ENCODE assay signal across 37 mouse cellular contexts in the genomic region with DNA sequence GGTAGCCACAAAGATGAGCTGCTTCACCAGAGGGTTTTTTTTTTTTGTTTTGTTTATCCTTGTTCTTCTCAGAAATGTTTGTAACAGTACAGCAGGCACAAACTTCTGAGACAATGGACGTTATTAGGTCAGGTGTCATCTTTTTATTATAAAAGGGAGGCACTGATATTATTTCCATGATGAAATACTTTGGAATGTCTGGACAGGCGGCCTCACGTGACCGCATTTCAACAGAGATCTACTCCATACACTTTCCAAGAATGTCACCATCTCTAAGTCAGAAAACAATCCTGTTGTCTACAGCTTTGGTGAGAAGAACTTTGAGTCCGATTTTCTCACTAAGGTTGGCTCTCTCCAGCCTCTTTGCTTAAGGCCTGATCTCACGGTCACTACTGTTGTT. TPM values are rescaled to one million over a fixed set of nuclear protein-coding genes. Genes with fewer than 3 reads are reported as not detected.
DNase-seq lines count a peak whose midpoint lies in the region; ATAC-seq and TF ChIP-seq lines count a peak whose summit lies in the region.
"Had no signal": no experiment of that assay in that cellular context is flagged by ENCODE, and none has a peak within 500 bp of the region (broad histone marks: within the 10 kb centered on the region; RNA-seq: fewer than 3 reads in every experiment).

No protein-coding gene starts in this region.

- H3K27me3 ChIP-seq in heart, embryonic 12.5 days (replicated peaks): no peaks in the 10 kb centered on the region
- no peaks in the 10 kb centered on the region for H3K27me3 ChIP-seq in heart, postnatal 0 days (ENCODE audit: control insufficient read depth, insufficient read depth, low read length)
- H3K27me3 ChIP-seq: embryonic facial prominence, embryonic 13.5 days; forebrain, embryonic 12.5 days; forebrain, embryonic 15.5 days; heart, embryonic 15.5 days; hindbrain, embryonic 13.5 days; intestine, embryonic 15.5 days had no signal

- DNase-seq in heart, adult 9 months (ENCODE audit: low spot score in 2 of 2): no peak
- no peak for DNase-seq in heart, postnatal 0 days (ENCODE audit: low spot score)
- no peak for DNase-seq in heart, postnatal 36 days
- DNase-seq in 3T3-L1 (ENCODE audit: low read depth, low spot score) (peak; percentile 33), adipocyte (ENCODE audit: low spot score) (peak; percentile 48)
- DNase-seq in left cerebral cortex, adult 18-20 months (ENCODE audit: low spot score in 2 of 2): no peak
- DNase-seq in spleen, adult 18-20 months: no peak
- DNase-seq: adrenal gland, postnatal 14 days; B cell, adult 2 months; cerebellum, adult 11-12 months; cerebellum, adult 8-10 months; cerebellum, postnatal 10 days; cerebellum, postnatal 36 days; embryo, embryonic 11 days; gastrocnemius, postnatal 10 days; gastrocnemius, postnatal 36 days; kidney, adult 11 months had no signal

- H3K9me3 ChIP-seq in heart, embryonic 12.5 days (replicated peaks): no peaks in the 10 kb centered on the region
- H3K9me3 ChIP-seq in heart, postnatal 0 days (replicated peaks; ENCODE audit: control insufficient read depth, low read length): no peaks in the 10 kb centered on the region
- H3K9me3 ChIP-seq: embryonic facial prominence, embryonic 10.5 days; embryonic facial prominence, embryonic 13.5 days; forebrain, embryonic 12.5 days; forebrain, embryonic 15.5 days; heart, embryonic 15.5 days; hindbrain, embryonic 10.5 days; hindbrain, embryonic 13.5 days; intestine, embryonic 15.5 days had no signal

- no peak for TF ChIP-seq EP300 in heart, postnatal 0 days (IDR thresholded peaks at IDR 0.05; ENCODE audit: low read depth)

- no peak overlapping the region for H3K9ac ChIP-seq in heart, embryonic 12.5 days
- no peak overlapping the region for H3K9ac ChIP-seq in heart, postnatal 0 days (replicated peaks; ENCODE audit: low read depth, low read length)
- H3K9ac ChIP-seq: embryonic facial prominence, embryonic 13.5 days; forebrain, embryonic 12.5 days; forebrain, embryonic 15.5 days; heart, embryonic 15.5 days; hindbrain, embryonic 13.5 days; intestine, embryonic 15.5 days had no signal

- H3K4me1 ChIP-seq in heart, embryonic 12.5 days (replicated peaks): peaks cover 12% of the 10 kb centered on the region
- H3K4me1 ChIP-seq in heart, postnatal 0 days (ENCODE audit: control insufficient read depth, insufficient read depth): no peaks in the 10 kb centered on the region
- H3K4me1 ChIP-seq: embryonic facial prominence, embryonic 13.5 days; forebrain, embryonic 12.5 days; intestine, embryonic 15.5 days had no signal

- no peak for TF ChIP-seq CTCF in heart, postnatal 0 days (IDR thresholded peaks at IDR 0.05; ENCODE audit: low read depth)

- H3K27ac ChIP-seq in heart, embryonic 12.5 days (ENCODE audit: poor library complexity, severe bottlenecking): 0 out of 2 replicates have a peak overlapping the region, but pooled peaks have one; percentile 15
- peak overlapping the region; percentile 48; the same call in 1 of the 2 replicates for H3K27ac ChIP-seq in heart, postnatal 0 days (ENCODE audit: low read depth)
- H3K27ac ChIP-seq: embryonic facial prominence, embryonic 10.5 days; embryonic facial prominence, embryonic 13.5 days; forebrain, embryonic 12.5 days; forebrain, embryonic 15.5 days; hindbrain, embryonic 10.5 days; hindbrain, embryonic 13.5 days; intestine, embryonic 15.5 days had no signal

- intact Hi-C loops in heart, postnatal 36 days (cut with DNase I): loop anchor here (2.0 to 5.0 kb wide), 2 partner anchors 154 to 264 kb away; no protein-coding TSS in a partner anchor

- H3K36me3 ChIP-seq in heart, embryonic 12.5 days: peaks cover 32% of the 10 kb centered on the region
- peaks cover 17% of the 10 kb centered on the region for H3K36me3 ChIP-seq in heart, postnatal 0 days (replicated peaks; ENCODE audit: control insufficient read depth, insufficient read depth, low read length)

- WGBS in heart, embryonic 12.5 days: 84% methylated on average over 6 of the region's 6 CpGs
- 72% methylated on average over 6 of the region's 6 CpGs for WGBS in heart, postnatal 0 days

- H3K4me2 ChIP-seq in heart, embryonic 12.5 days: no peak overlapping the region
- no peak overlapping the region for H3K4me2 ChIP-seq in heart, postnatal 0 days (ENCODE audit: low read depth, low read length)
- H3K4me2 ChIP-seq: embryonic facial prominence, embryonic 13.5 days; forebrain, embryonic 12.5 days; forebrain, embryonic 15.5 days; heart, embryonic 15.5 days; hindbrain, embryonic 13.5 days; intestine, embryonic 15.5 days had no signal

- ATAC-seq in heart, embryonic 12.5 days (ENCODE audit: insufficient number of reproducible peaks, low FRiP score): no peak
- ATAC-seq in heart, postnatal 0 days (ENCODE audit: insufficient read depth, low read depth): no peak
- ATAC-seq: activated CD4-positive, CD25-positive, alpha-beta regulatory T cell, adult 4 months; CD4-positive, CD25-positive, alpha-beta regulatory T cell, adult 4 months; forebrain, embryonic 15.5 days; hindbrain, embryonic 16.5 days; intestine, embryonic 15.5 days had no signal

- no peak overlapping the region for H3K4me3 ChIP-seq in heart, embryonic 12.5 days
- no peak overlapping the region for H3K4me3 ChIP-seq in heart, postnatal 0 days (ENCODE audit: low read depth, low read length)
- H3K4me3 ChIP-seq: embryonic facial prominence, embryonic 10.5 days; embryonic facial prominence, embryonic 13.5 days; erythroblast, embryonic 14.5 days; forebrain, embryonic 12.5 days; forebrain, embryonic 15.5 days; heart, embryonic 15.5 days; hindbrain, embryonic 10.5 days; hindbrain, embryonic 13.5 days; intestine, embryonic 15.5 days had no signal

RNA-seq across cellular contexts. Expression of a gene that starts 13.3 kb away (rescaled TPM):
- polyA plus RNA-seq in heart, embryonic 12.5 days (2016; fragmentation: Nextera tagmentation; extraction: Ambion mirVana): 64.1 and 66.2 TPM in 2 replicates
- total RNA-seq in heart, postnatal 0 days (2014; rRNA removed; ENCODE audit: low replicate concordance): 34.4 and 50.7 TPM in 2 replicates
- polyA plus RNA-seq in heart, postnatal 0 days (2015; fragmentation: Nextera tagmentation; extraction: Ambion mirVana): 31.1 and 33.6 TPM in 2 replicates
- total RNA-seq in heart, postnatal 36 days (2021): 10 to 100 TPM; 28.3 to 28.8 TPM
- 10 to 100 TPM; 47.1 to 50.0 TPM for total RNA-seq in left cerebral cortex, adult 18-20 months (2021)

RNA-seq across cellular contexts. Expression of a gene that starts 27.5 kb away (rescaled TPM):
- polyA plus RNA-seq in heart, embryonic 12.5 days (2016; fragmentation: Nextera tagmentation; extraction: Ambion mirVana): not detected in 2 replicates
- not detected in 2 replicates for total RNA-seq in heart, postnatal 0 days (2014; rRNA removed; ENCODE audit: low replicate concordance)
- not detected in 2 replicates for polyA plus RNA-seq in heart, postnatal 0 days (2015; fragmentation: Nextera tagmentation; extraction: Ambion mirVana)
- not detected for total RNA-seq in heart, postnatal 36 days (2021)
- not detected for total RNA-seq in left cerebral cortex, adult 18-20 months (2021)
- total RNA-seq: adrenal gland, adult 18-20 months; adrenal gland, postnatal 14 days; adrenal gland, postnatal 4 days; gastrocnemius, postnatal 10 days; gastrocnemius, postnatal 36 days; granulocyte monocyte progenitor cell, adult 5-6 weeks; heart, adult 8-10 months; heart, postnatal 25 days; MEL had no signal
- polyA plus RNA-seq: CD4-positive, CD25-positive, alpha-beta regulatory T cell, adult 4 months; cortical plate, adult 2 months; embryonic facial prominence, embryonic 10.5 days; embryonic facial prominence, embryonic 13.5 days; erythroblast, embryonic 14.5 days; forebrain, embryonic 12.5 days; forebrain, embryonic 15.5 days; heart, embryonic 15.5 days; hindbrain, embryonic 10.5 days; hindbrain, embryonic 16.5 days; intestine, embryonic 15.5 days had no signal

Comparison
In these comparisons a context has a peak if more than half of its experiments do, and no peak if none do; other contexts are left out.
1. DNase-seq: peak in 3T3-L1 (single experiment) and adipocyte (single experiment); none in heart, adult 9 months (0 of 2), heart, postnatal 0 days (single experiment), heart, postnatal 36 days (0 of 2), left cerebral cortex, adult 18-20 months (0 of 2) and spleen, adult 18-20 months (0 of 2).